Mouse (Mus musculus): ENCODE measurements around the gene Tns4.

Tns4 gene

GRCm38 (mm10) chr11:99043632-99044031, 45.5 kb downstream of the Tns4 start:
- DNase-seq, result no peak

GRCm38 (mm10) chr11:99042834-99043431, 46.2 kb downstream of the Tns4 start:
- DNase-seq, result no peak

- DNase-seq, result no peak
Observed at GRCm38 (mm10) chr11:99041841-99042780, 47.0 kb downstream of the Tns4 start.

- DNase-seq, result no peak
Observed at GRCm38 (mm10) chr11:99041051-99041729, 47.9 kb downstream of the Tns4 start, which contains the start of gene Igfbp4. Gene Igfbp4, plus strand, starts transcription at chr11:99041244.

GRCm38 (mm10) chr11:99040346-99040974, 48.6 kb downstream of the Tns4 start:
- DNase-seq, result no peak

- peak; percentile 48 to 66 for DNase-seq
Observed at GRCm38 (mm10) chr11:99039782-99040181, 49.3 kb downstream of the Tns4 start.

GRCm38 (mm10) chr11:99036254-99036653, 52.9 kb downstream of the Tns4 start:
- DNase-seq, result no peak

- DNase-seq, result no peak
Observed at GRCm38 (mm10) chr11:99035350-99035749, 53.8 kb downstream of the Tns4 start.

- no peak for DNase-seq
Observed at GRCm38 (mm10) chr11:99026899-99027440, 62.1 kb downstream of the Tns4 start.

GRCm38 (mm10) chr11:99025878-99026277, 63.2 kb downstream of the Tns4 start:
- DNase-seq, result peak in 1 of 2 experiments; percentile 23

GRCm38 (mm10) chr11:99024468-99025134, 64.5 kb downstream of the Tns4 start:
- no peak for DNase-seq

- peak; percentile 76 to 92 for DNase-seq
Observed at GRCm38 (mm10) chr11:99023500-99024467, 65.3 kb downstream of the Tns4 start, which contains the start of gene Top2a. Gene Top2a, minus strand, starts transcription at chr11:99024189.

- DNase-seq, result no peak
Observed at GRCm38 (mm10) chr11:99023094-99023493, 66.0 kb downstream of the Tns4 start.

GRCm38 (mm10) chr11:99022384-99022933, 66.6 kb downstream of the Tns4 start:
- DNase-seq, result no peak

- no peak for DNase-seq
Observed at GRCm38 (mm10) chr11:99019844-99020243, 69.3 kb downstream of the Tns4 start.

Measured in thymus, adult 18-20 months (tissue).